Mouse (Mus musculus) stomach, postnatal 0 days (tissue): Measurements from ENCODE around the gene Baz1a.

Experiments used
- CTCF ChIP-seq: IDR thresholded peaks from 2 replicates; pipeline ENCODE4 v1.5.1; 2016; ENCODE audit warnings: antibody characterized with exemption, low read depth, mild to moderate bottlenecking, moderate library complexity
- EP300 ChIP-seq: optimal IDR thresholded peaks from 2 replicates; pipeline ENCODE3; 2016; ENCODE audit warnings: antibody characterized with exemption

DNA sequence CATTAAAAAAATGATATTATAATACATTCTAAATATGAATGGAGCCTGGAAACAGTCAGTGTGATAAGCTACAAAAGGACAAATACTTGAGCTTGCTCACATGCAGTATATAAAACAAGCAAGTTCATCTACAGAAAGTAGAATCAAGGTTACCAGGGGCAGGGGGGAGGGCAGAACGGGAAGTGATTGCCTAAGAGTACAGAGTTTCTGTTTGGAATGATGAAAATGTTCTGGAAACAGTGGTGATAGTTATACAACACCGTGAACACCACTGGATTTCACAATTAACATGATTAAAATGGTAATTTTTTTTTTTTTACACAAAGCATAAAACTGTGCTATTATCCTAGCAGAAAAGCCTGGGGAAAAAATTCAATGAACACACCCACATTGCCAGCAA lies 54.6 kb downstream of the Baz1a start:
- TF ChIP-seq CTCF (no peak), EP300 (no peak)
